Mouse (Mus musculus) forebrain, postnatal 0 days (tissue): ENCODE measurements around the gene Mcat. TPM values are rescaled to one million over a fixed set of nuclear protein-coding genes. Genes with fewer than 3 reads are reported as not detected.

Experiments
- ATAC-seq: fragments of 200-750 bp; cut with Nextera tagmentation; 2 replicates; pipeline ENCODE4 v1.8.0; 2017; ENCODE audit warnings: mild to moderate bottlenecking, moderate library complexity
- DNase-seq: peaks from one replicate; pipeline ENCODE4 v3.0.0-alpha.2; 2015
- H3K27ac ChIP-seq: fragments of 300-500 bp; sonication (generic); 2 replicates; pipeline ENCODE4 v1.5.1; 2014; ENCODE audit warnings: low read depth, mild to moderate bottlenecking, antibody characterized with exemption, low read length, moderate library complexity, mixed read lengths
- H3K27me3 ChIP-seq: fragments of 300-500 bp; sonication (generic); 2 replicates; pipeline ENCODE4 v1.6.1; 2014; ENCODE audit warnings: mild to moderate bottlenecking, low read length, mixed read lengths; ENCODE audit not compliant: insufficient read depth
- H3K36me3 ChIP-seq: fragments of 300-500 bp; sonication (generic); 2 replicates; pipeline ENCODE4 v1.6.1; 2014; ENCODE audit warnings: mild to moderate bottlenecking, moderate library complexity; ENCODE audit not compliant: insufficient read depth
- H3K4me1 ChIP-seq: fragments of 300-500 bp; sonication (generic); 2 replicates; pipeline ENCODE4 v1.6.1; 2014; ENCODE audit warnings: antibody characterized with exemption; ENCODE audit not compliant: insufficient read depth
- H3K4me2 ChIP-seq: fragments of 300-500 bp; sonication (generic); 2 replicates; pipeline ENCODE4 v1.6.1; 2014; ENCODE audit warnings: low read depth, mild to moderate bottlenecking, moderate library complexity
- H3K4me3 ChIP-seq: fragments of 300-500 bp; sonication (generic); 2 replicates; pipeline ENCODE4 v1.5.1; 2014; ENCODE audit warnings: low read depth, low read length, mixed read lengths
- H3K9ac ChIP-seq: fragments of 300-500 bp; sonication (generic); 2 replicates; pipeline ENCODE4 v1.6.1; 2014; ENCODE audit warnings: mild to moderate bottlenecking
- H3K9me3 ChIP-seq: fragments of 300-500 bp; sonication (generic); 2 replicates; pipeline ENCODE4 v1.6.1; 2016; ENCODE audit warnings: low read length
- CTCF ChIP-seq: sonication (generic); IDR thresholded peaks from 2 replicates; pipeline ENCODE4 v1.5.1; 2016; ENCODE audit warnings: antibody characterized with exemption, control low read depth, low read depth
- WGBS: fragments of 180-500 bp; shearing (Covaris S2); extraction: QIAGEN DNeasy Blood & Tissue Kit; methylation state at CpG from one replicate; pipeline ENCODE4 v1.1.7; 2014; 5-methylcytosine and 5-hydroxymethylcytosine counted together
- polyA plus RNA-seq: library from polyadenylated mRNA; unstranded; fragments of >200 nt; fragmentation: Nextera tagmentation; extraction: Ambion mirVana; gene quantifications from 2 replicates; pipeline ENCODE4 v1.2.1, GENCODE M21; 2015
- total RNA-seq: library from RNA; depleted of rRNA; stranded (reverse); fragments of >200 nt; gene quantifications from 2 replicates; pipeline ENCODE4 v1.2.3, GENCODE M21; 2014

The Mcat gene
- total and polyA plus RNA-seq, 2 experiments from 2014 or later, result 40.9 to 50.3 TPM

- H3K27ac ChIP-seq, result no peak overlapping the region
- no peaks in the 10 kb centered on the region for H3K4me1 ChIP-seq
- DNase-seq (no peak), ATAC-seq (no peak)
- no peak for TF ChIP-seq CTCF
- no peak overlapping the region for H3K9ac ChIP-seq
- no peak overlapping the region for H3K4me2 ChIP-seq
- no peak overlapping the region for H3K4me3 ChIP-seq
- no peaks in the 10 kb centered on the region for H3K27me3 ChIP-seq
- H3K36me3 ChIP-seq, result peaks cover 53% of the 10 kb centered on the region
- H3K9me3 ChIP-seq, result no peaks in the 10 kb centered on the region
- WGBS, result 97% methylated on average over 8 of the region's 8 CpGs
These were observed 12.0 kb upstream of the Mcat start for GRCm38 (mm10) chr15:83575543-83575942.

- DNase-seq, result no peak
- ATAC-seq, result no peak
- 85% methylated on average over 6 of the region's 6 CpGs for WGBS
- H3K27me3 ChIP-seq, result no peaks in the 10 kb centered on the region
- no peaks in the 10 kb centered on the region for H3K4me1 ChIP-seq
- peaks cover 46% of the 10 kb centered on the region for H3K36me3 ChIP-seq
- no peak overlapping the region for H3K27ac ChIP-seq
- no peak for TF ChIP-seq CTCF
- no peak overlapping the region for H3K9ac ChIP-seq
- no peaks in the 10 kb centered on the region for H3K9me3 ChIP-seq
- no peak overlapping the region for H3K4me3 ChIP-seq
- H3K4me2 ChIP-seq, result no peak overlapping the region
These were observed 11.3 kb upstream of the Mcat start for GRCm38 (mm10) chr15:83574731-83575351.

- Histone ChIP-seq H3K9ac (no peak overlapping the region), H3K27me3 (no peaks in the 10 kb centered on the region), H3K4me2 (no peak overlapping the region), H3K4me3 (no peak overlapping the region), H3K4me1 (no peaks in the 10 kb centered on the region), H3K36me3 (peaks cover 34% of the 10 kb centered on the region), H3K27ac (no peak overlapping the region), H3K9me3 (no peaks in the 10 kb centered on the region)
- ATAC-seq, result no peak
- no peak for TF ChIP-seq CTCF
- WGBS, result 95% methylated on average over 12 of the region's 12 CpGs
- no peak for DNase-seq
These were observed 10.0 kb upstream of the Mcat start for GRCm38 (mm10) chr15:83573606-83574005.

GRCm38 (mm10) chr15:83572132-83572531, 8.5 kb upstream of the Mcat start:
- Histone ChIP-seq H3K4me1 (no peaks in the 10 kb centered on the region), H3K27ac (no peak overlapping the region), H3K9me3 (no peaks in the 10 kb centered on the region), H3K4me3 (no peak overlapping the region), H3K9ac (no peak overlapping the region), H3K27me3 (no peaks in the 10 kb centered on the region), H3K4me2 (no peak overlapping the region), H3K36me3 (peaks cover 19% of the 10 kb centered on the region)
- whole genome bisulfite sequencing, result 96% methylated on average over 4 of the region's 4 CpGs
- no peak for ATAC-seq
- TF ChIP-seq CTCF, result no peak
- DNase-seq, result no peak

- Histone ChIP-seq H3K4me3 (no peak overlapping the region), H3K4me2 (no peak overlapping the region), H3K27me3 (no peaks in the 10 kb centered on the region), H3K36me3 (peaks cover 16% of the 10 kb centered on the region), H3K27ac (no peak overlapping the region), H3K9ac (no peak overlapping the region), H3K9me3 (no peaks in the 10 kb centered on the region), H3K4me1 (no peaks in the 10 kb centered on the region)
- DNase-seq (no peak), ATAC-seq (no peak)
- no peak for TF ChIP-seq CTCF
- 85% methylated on average over 5 of the region's 5 CpGs for WGBS
These were observed 8.0 kb upstream of the Mcat start for GRCm38 (mm10) chr15:83571636-83572035.

GRCm38 (mm10) chr15:83570641-83571040, 7.1 kb upstream of the Mcat start:
- no peaks in the 10 kb centered on the region for H3K9me3 ChIP-seq
- H3K27me3 ChIP-seq, result no peaks in the 10 kb centered on the region
- 0 out of 2 replicates have a peak, but pooled peaks have one; percentile 16 for TF ChIP-seq CTCF
- peaks cover 6% of the 10 kb centered on the region; the same call in 1 of the 2 replicates for H3K36me3 ChIP-seq
- H3K4me3 ChIP-seq, result no peak overlapping the region
- H3K4me2 ChIP-seq, result no peak overlapping the region
- 67% methylated on average over 2 of the region's 2 CpGs for WGBS
- ATAC-seq (no peak), DNase-seq (no peak)
- no peaks in the 10 kb centered on the region for H3K4me1 ChIP-seq
- no peak overlapping the region for H3K9ac ChIP-seq
- H3K27ac ChIP-seq, result no peak overlapping the region

GRCm38 (mm10) chr15:83569682-83570081, 6.1 kb upstream of the Mcat start:
- DNase-seq (no peak), ATAC-seq (no peak)
- no peak overlapping the region for H3K27ac ChIP-seq
- H3K9me3 ChIP-seq, result no peaks in the 10 kb centered on the region
- no peak overlapping the region for H3K4me3 ChIP-seq
- H3K4me1 ChIP-seq, result no peaks in the 10 kb centered on the region
- H3K9ac ChIP-seq, result no peak overlapping the region
- H3K4me2 ChIP-seq, result no peak overlapping the region
- H3K27me3 ChIP-seq, result no peaks in the 10 kb centered on the region
- TF ChIP-seq CTCF, result no peak
- WGBS, result 63% methylated on average over 11 of the region's 11 CpGs
- H3K36me3 ChIP-seq, result no peaks in the 10 kb centered on the region
